Mouse (Mus musculus) G1E (cell line): Measurements from ENCODE around the gene Etnk2. TPM values are rescaled to one million over a fixed set of nuclear protein-coding genes. Genes with fewer than 3 reads are reported as not detected.
"Not testable (repeated sequence)": the region's sequence is repeated elsewhere in the genome, so short reads cannot be mapped to it uniquely, and the experiment has no call there.

Source experiments
- ATAC-seq: 2 replicates; pipeline ENCODE4 v1.8.0; 2016; ENCODE audit warnings: mild to moderate bottlenecking; ENCODE audit not compliant: insufficient number of reproducible peaks, poor library complexity, low FRiP score, severe bottlenecking; ENCODE audit errors: extremely low read depth
- DNase-seq: peaks from one replicate; pipeline ENCODE4 v3.0.0; 2012; ENCODE audit warnings: low spot score
- H3K27me3 ChIP-seq: 2 replicates; pipeline ENCODE4 v1.6.1; 2012; ENCODE audit warnings: mild to moderate bottlenecking, low read length, inconsistent platforms; ENCODE audit not compliant: insufficient read depth
- H3K36me3 ChIP-seq: replicated peaks from 2 replicates; pipeline ENCODE3; 2012; ENCODE audit warnings: mild to moderate bottlenecking, inconsistent platforms
- H3K4me1 ChIP-seq: 2 replicates; pipeline ENCODE4 v1.6.1; 2012; ENCODE audit warnings: low read depth, low read length, inconsistent platforms, mixed read lengths; ENCODE audit not compliant: insufficient read depth
- H3K4me3 ChIP-seq: 2 replicates; pipeline ENCODE4 v1.5.1; 2012; ENCODE audit warnings: low read depth, mild to moderate bottlenecking, inconsistent platforms, low read length, moderate library complexity, mixed read lengths
- H3K9me3 ChIP-seq: replicated peaks from 2 replicates; pipeline ENCODE4 v1.6.1; 2012; ENCODE audit warnings: inconsistent platforms
- CTCF ChIP-seq: IDR thresholded peaks from 2 replicates; pipeline ENCODE4 v1.5.1; 2012; ENCODE audit warnings: low read depth, low read length, inconsistent platforms, mixed read lengths
- GATA1 ChIP-seq: IDR thresholded peaks from 2 replicates; pipeline ENCODE4 v1.6.1; 2012; ENCODE audit warnings: borderline replicate concordance, low read length, inconsistent platforms, mixed read lengths
- GATA2 ChIP-seq: IDR thresholded peaks from 2 replicates; pipeline ENCODE4 v1.6.1; 2012; ENCODE audit warnings: low read depth, low read length, inconsistent platforms, borderline replicate concordance
- POLR2AphosphoS5 ChIP-seq: IDR thresholded peaks from 2 replicates; pipeline ENCODE4 v1.6.1; 2012; ENCODE audit warnings: low read depth, low read length, inconsistent platforms; ENCODE audit not compliant: insufficient replicate concordance
- TAL1 ChIP-seq: conservative IDR thresholded peaks from 2 replicates; pipeline ENCODE4 v1.6.1; 2012; ENCODE audit warnings: low read depth, low read length, inconsistent platforms, mixed read lengths
- polyA plus RNA-seq: library from polyadenylated mRNA; stranded (reverse); fragments of >175 nt; gene quantifications from 2 replicates; pipeline ENCODE4 v1.2.3, GENCODE M21; 2012
- total RNA-seq, 2 experiments: library from RNA; stranded (forward) in 1 of 2; stranded (reverse) in 1 of 2; fragments of 200-1000 nt in 1 of 2; fragments of >200 nt in 1 of 2; fragmentation: Nextera tagmentation in 1 of 2; gene quantifications; 2 replicates each; pipeline ENCODE4 v1.2.3; 2014 to 2017

The Etnk2 gene
- total and polyA plus RNA-seq, 3 experiments: 0.05 TPM; not detected in 2

GRCm38 (mm10) chr1:133332656-133333430, 30.5 kb upstream of the Etnk2 start:
- no peaks in the 10 kb centered on the region for H3K36me3 ChIP-seq
- ATAC-seq: no peak
- TF ChIP-seq GATA2 (no peak), TAL1 (no peak), POLR2AphosphoS5 (no peak), CTCF (no peak), GATA1 (no peak)
- H3K9me3 ChIP-seq: no peaks in the 10 kb centered on the region
- no peak overlapping the region for H3K4me3 ChIP-seq
- DNase-seq: no peak
- H3K4me1 ChIP-seq: no peaks in the 10 kb centered on the region
- H3K27me3 ChIP-seq: peaks cover 8% of the 10 kb centered on the region

- TF ChIP-seq POLR2AphosphoS5 (no peak), GATA2 (no peak), GATA1 (no peak), TAL1 (no peak), CTCF (no peak)
Measured at GRCm38 (mm10) chr1:133333937-133334336, 29.4 kb upstream of the Etnk2 start.

GRCm38 (mm10) chr1:133340403-133340802, 23.0 kb upstream of the Etnk2 start:
- H3K36me3 ChIP-seq, H3K4me1 ChIP-seq, H3K4me3 ChIP-seq, H3K9me3 ChIP-seq, H3K27me3 ChIP-seq, DNase-seq, ATAC-seq: not testable (repeated sequence)

More at GRCm38 (mm10) chr1:133333937-133334336, 29.4 kb upstream of the Etnk2 start:
- DNase-seq (no peak), ATAC-seq (no peak)
- no peak overlapping the region for H3K4me3 ChIP-seq
- H3K9me3 ChIP-seq: no peaks in the 10 kb centered on the region
- H3K4me1 ChIP-seq: no peaks in the 10 kb centered on the region
- no peaks in the 10 kb centered on the region for H3K36me3 ChIP-seq
- peaks cover 8% of the 10 kb centered on the region for H3K27me3 ChIP-seq

- H3K4me1 ChIP-seq: no peaks in the 10 kb centered on the region
- H3K9me3 ChIP-seq: no peaks in the 10 kb centered on the region
- H3K4me3 ChIP-seq: no peak overlapping the region
- ATAC-seq (no peak), DNase-seq (no peak)
- no peaks in the 10 kb centered on the region for H3K36me3 ChIP-seq
- TF ChIP-seq POLR2AphosphoS5 (no peak), GATA2 (no peak)
- H3K27me3 ChIP-seq: 0 out of 2 replicates have a peak, but pooled peaks cover 4% of the 10 kb centered on the region
Measured at GRCm38 (mm10) chr1:133344357-133344756, 19.0 kb upstream of the Etnk2 start.

DNA sequence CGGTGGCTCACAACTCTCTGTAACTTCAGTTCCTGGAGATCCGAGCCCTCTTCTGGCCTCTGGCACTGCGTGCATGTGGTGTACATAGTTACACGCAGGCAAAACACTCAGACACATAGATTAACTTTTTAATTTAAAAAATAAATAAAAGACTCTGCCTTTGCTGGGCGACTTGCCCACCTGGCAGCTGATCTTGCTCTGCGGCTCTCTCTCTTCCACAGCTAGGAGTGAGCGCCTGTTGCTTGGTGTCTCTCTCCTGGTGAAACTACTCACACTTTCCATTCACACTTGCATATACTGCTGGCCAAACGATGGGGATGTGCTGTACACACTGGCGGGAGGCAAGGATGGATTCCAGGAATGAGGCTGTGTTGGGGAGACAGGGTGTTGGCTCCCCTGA, 16.8 kb upstream of the Etnk2 start:
- Histone ChIP-seq H3K9me3 (no peaks in the 10 kb centered on the region), H3K4me3 (no peak overlapping the region), H3K36me3 (no peaks in the 10 kb centered on the region), H3K4me1 (no peaks in the 10 kb centered on the region), H3K27me3 (peaks cover 7% of the 10 kb centered on the region; the same call in 1 of the 2 replicates)
- ATAC-seq (no peak), DNase-seq (no peak)
- TF ChIP-seq GATA1 (no peak), TAL1 (no peak), GATA2 (no peak), CTCF (no peak), POLR2AphosphoS5 (no peak)

DNA sequence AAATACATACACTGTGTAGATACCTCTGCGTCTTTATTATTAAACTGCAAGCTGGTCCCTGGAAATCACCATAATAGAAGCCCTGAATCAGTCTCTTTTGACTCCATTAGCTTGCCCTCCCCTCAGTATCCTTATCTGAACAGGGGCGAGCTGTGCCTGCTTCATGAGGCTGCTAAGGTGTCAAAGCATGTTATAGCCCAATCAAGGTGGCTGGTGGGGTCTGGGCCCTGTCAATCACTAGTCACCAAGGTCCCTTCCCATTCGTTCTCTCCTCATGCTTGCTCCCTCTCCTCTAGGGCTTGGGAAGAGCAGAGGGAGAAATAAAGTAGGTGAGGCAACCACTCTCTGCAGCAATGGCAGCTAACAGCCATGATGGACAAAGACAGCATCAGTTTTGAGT, 16.1 kb upstream of the Etnk2 start:
- no peaks in the 10 kb centered on the region for H3K4me1 ChIP-seq
- H3K36me3 ChIP-seq: no peaks in the 10 kb centered on the region
- no peaks in the 10 kb centered on the region for H3K9me3 ChIP-seq
- H3K27me3 ChIP-seq: peaks cover 11% of the 10 kb centered on the region
- no peak for DNase-seq
- no peak overlapping the region for H3K4me3 ChIP-seq
- TF ChIP-seq GATA1 (no peak), TAL1 (no peak), CTCF (no peak), POLR2AphosphoS5 (no peak), GATA2 (no peak)
- ATAC-seq: no peak
